Mouse (Mus musculus) thymus, postnatal 10 days (tissue): ENCODE results near the gene Ogfr.

Source experiments
- DNase-seq, 2 experiments: peaks; one replicate each; pipeline ENCODE4 v3.0.0; 2021; ENCODE audit warnings: low spot score in 2 of 2

The Ogfr gene

GRCm38 (mm10) chr2:180604781-180605180, 15.7 kb downstream of the Ogfr start:
- no peak for DNase-seq

- DNase-seq = no peak
These were observed 21.2 kb downstream of the Ogfr start for GRCm38 (mm10) chr2:180610283-180610682.

GRCm38 (mm10) chr2:180611882-180612281, 22.8 kb downstream of the Ogfr start:
- DNase-seq = no peak

GRCm38 (mm10) chr2:180641576-180642554, 52.8 kb downstream of the Ogfr start:
- no peak for DNase-seq

- DNase-seq = no peak
These were observed 53.7 kb downstream of the Ogfr start, which contains the start of gene Tcfl5 for GRCm38 (mm10) chr2:180642555-180643260. Tcfl5 (minus strand) TSS chr2:180642708.

GRCm38 (mm10) chr2:180643626-180644025, 54.6 kb downstream of the Ogfr start:
- no peak for DNase-seq
